Mouse (Mus musculus) brain, adult 2 months (tissue): Measurements from ENCODE around the gene Syna.
A peak's percentile ranks its signal among the peaks of the same experiment; 100 is the strongest.

Source experiments
- DNase-seq: peaks from one replicate; pipeline ENCODE4 v3.0.0; 2011; ENCODE audit warnings: low read depth, low spot score

Gene Syna

GRCm38 (mm10) chr5:134531585-134531984, 28.4 kb downstream of the Syna start:
- peak; percentile 73 for DNase-seq

GRCm38 (mm10) chr5:134530830-134531229, 29.1 kb downstream of the Syna start:
- DNase-seq = peak; percentile 97

GRCm38 (mm10) chr5:134528488-134528887, 31.5 kb downstream of the Syna start:
- no peak for DNase-seq

- peak; percentile 78 for DNase-seq
These were observed 33.8 kb downstream of the Syna start for GRCm38 (mm10) chr5:134525971-134526711.

- DNase-seq = no peak
These were observed 36.2 kb downstream of the Syna start for GRCm38 (mm10) chr5:134523728-134524127.

GRCm38 (mm10) chr5:134522524-134522923, 37.4 kb downstream of the Syna start:
- no peak for DNase-seq

GRCm38 (mm10) chr5:134521806-134522205, 38.2 kb downstream of the Syna start:
- DNase-seq = no peak

- peak; percentile 60 for DNase-seq
These were observed 38.8 kb downstream of the Syna start for GRCm38 (mm10) chr5:134521131-134521530.

- DNase-seq = peak; percentile 47
These were observed 39.9 kb downstream of the Syna start for GRCm38 (mm10) chr5:134520120-134520519.

- no peak for DNase-seq
These were observed 40.5 kb downstream of the Syna start for GRCm38 (mm10) chr5:134519471-134519870.

GRCm38 (mm10) chr5:134512086-134512485, 47.9 kb downstream of the Syna start:
- DNase-seq = peak; percentile 93

GRCm38 (mm10) chr5:134510266-134510665, 49.7 kb downstream of the Syna start:
- DNase-seq = no peak

- DNase-seq = no peak
These were observed 51.0 kb downstream of the Syna start for GRCm38 (mm10) chr5:134508965-134509364.
